Mouse (Mus musculus) ES-E14 (cell line): ENCODE results near the gene Slc26a10.

Source experiments
- CHD2 ChIP-seq: IDR thresholded peaks from 2 replicates; pipeline ENCODE4 v1.6.1; 2014; ENCODE audit warnings: mild to moderate bottlenecking, low read depth, low read length, inconsistent platforms
- HCFC1 ChIP-seq: IDR thresholded peaks from 2 replicates; pipeline ENCODE4 v1.6.1; 2012; ENCODE audit warnings: low read length, inconsistent platforms, borderline replicate concordance; ENCODE audit not compliant: insufficient read depth

DNA sequence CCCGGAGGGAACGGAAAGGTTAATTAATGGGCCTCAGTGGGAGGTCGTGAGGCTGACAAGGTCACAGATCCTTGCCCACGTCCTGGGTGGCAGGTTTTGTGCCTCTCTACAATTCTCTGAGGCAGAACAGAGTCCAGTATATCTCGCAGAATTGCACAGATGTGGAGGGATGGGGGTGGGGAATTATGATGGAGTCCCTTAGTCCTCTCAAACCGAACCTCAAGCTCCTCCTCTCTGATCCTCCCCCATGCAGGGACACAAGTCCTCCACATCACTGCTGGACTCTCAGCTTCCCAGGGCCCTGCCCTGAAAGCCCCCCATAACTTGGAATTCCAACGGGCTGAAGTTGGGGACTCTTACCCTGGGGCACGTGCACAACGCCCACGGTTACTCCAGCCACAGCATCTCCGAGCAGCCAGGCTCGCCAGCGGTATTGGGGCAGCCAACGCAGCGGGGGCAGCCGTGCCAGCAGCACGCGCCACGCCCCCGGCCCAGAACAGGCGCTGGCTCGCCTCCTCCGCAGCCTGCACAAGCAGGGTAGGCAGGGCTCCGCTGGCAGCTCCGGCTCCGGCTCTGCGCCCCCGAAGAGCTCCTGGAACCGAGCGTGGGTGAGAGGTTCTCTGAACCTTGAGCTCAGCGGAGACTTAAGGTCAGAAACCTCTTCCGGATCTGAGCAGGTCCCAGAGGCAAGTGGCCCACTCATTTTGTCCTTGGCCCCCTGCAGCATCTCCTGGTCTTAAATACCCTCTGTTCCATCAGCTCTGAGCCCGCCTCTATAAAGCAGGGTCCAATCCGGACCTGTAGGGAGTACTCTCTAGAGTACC, at the start of gene Slc26a10:
- TF ChIP-seq CHD2 (no peak), HCFC1 (no peak)
